Mouse (Mus musculus): Measurements from ENCODE around the gene Lgr5. TPM values are rescaled to one million over a fixed set of nuclear protein-coding genes. Genes with fewer than 3 reads are reported as not detected.
A peak's percentile ranks its signal among the peaks of the same experiment; 100 is the strongest.

Gene Lgr5
- total RNA-seq, 2 experiments from 2014 or later = 2.8 to 3.6 TPM

- DNase-seq (ENCODE audit: low spot score in 2 of 2) = no peak
- intact Hi-C loops (cut with DNase I) = no loop called here
These were observed 8.5 kb downstream of the Lgr5 start for GRCm38 (mm10) chr10:115579076-115579475.

GRCm38 (mm10) chr10:115571734-115572440 lies 15.7 kb downstream of the Lgr5 start:
- intact Hi-C loops (cut with DNase I) = no loop called here
- no peak for DNase-seq (ENCODE audit: low spot score in 2 of 2)

- intact Hi-C loops (cut with DNase I) = no loop called here
- DNase-seq (ENCODE audit: low spot score in 2 of 2) = no peak
These were observed 16.3 kb downstream of the Lgr5 start for GRCm38 (mm10) chr10:115571317-115571716.

- intact Hi-C loops (cut with DNase I) = no loop called here
- DNase-seq (ENCODE audit: low spot score in 2 of 2) = no peak
These were observed 17.0 kb downstream of the Lgr5 start for GRCm38 (mm10) chr10:115570577-115570976.

- intact Hi-C loops (cut with DNase I) = no loop called here
These were observed 17.7 kb downstream of the Lgr5 start, which contains the start of gene A930009A15Rik for GRCm38 (mm10) chr10:115569712-115570491. Gene A930009A15Rik, plus strand, starts transcription at chr10:115569986.

GRCm38 (mm10) chr10:115563961-115564360 lies 23.6 kb downstream of the Lgr5 start:
- intact Hi-C loops (cut with DNase I) = no loop called here
- no peak for DNase-seq (ENCODE audit: low spot score in 2 of 2)

More at GRCm38 (mm10) chr10:115569712-115570491, 17.7 kb downstream of the Lgr5 start, which contains the start of gene A930009A15Rik:
- DNase-seq (ENCODE audit: low spot score in 2 of 2) = no peak

GRCm38 (mm10) chr10:115562911-115563686 lies 24.5 kb downstream of the Lgr5 start:
- intact Hi-C loops (cut with DNase I) = no loop called here

GRCm38 (mm10) chr10:115561136-115561880 lies 26.3 kb downstream of the Lgr5 start:
- DNase-seq (ENCODE audit: low spot score in 2 of 2) = peak in 1 of 2 experiments; percentile 8

More at GRCm38 (mm10) chr10:115562911-115563686, 24.5 kb downstream of the Lgr5 start:
- no peak for DNase-seq (ENCODE audit: low spot score in 2 of 2)

GRCm38 (mm10) chr10:115556738-115557242 lies 30.8 kb downstream of the Lgr5 start:
- no peak for DNase-seq (ENCODE audit: low spot score in 2 of 2)
- intact Hi-C loops (cut with DNase I) = no loop called here

More at GRCm38 (mm10) chr10:115561136-115561880, 26.3 kb downstream of the Lgr5 start:
- intact Hi-C loops (cut with DNase I) = no loop called here

GRCm38 (mm10) chr10:115555191-115555765 lies 32.3 kb downstream of the Lgr5 start:
- intact Hi-C loops (cut with DNase I) = no loop called here
- no peak for DNase-seq (ENCODE audit: low spot score in 2 of 2)

- intact Hi-C loops (cut with DNase I) = no loop called here
- no peak for DNase-seq (ENCODE audit: low spot score in 2 of 2)
These were observed 34.0 kb downstream of the Lgr5 start for GRCm38 (mm10) chr10:115553352-115554113.

GRCm38 (mm10) chr10:115551069-115551468 lies 36.5 kb downstream of the Lgr5 start:
- DNase-seq (ENCODE audit: low spot score in 2 of 2) = no peak
- intact Hi-C loops (cut with DNase I) = no loop called here

- no peak for DNase-seq (ENCODE audit: low spot score in 2 of 2)
- intact Hi-C loops (cut with DNase I) = no loop called here
These were observed 37.3 kb downstream of the Lgr5 start for GRCm38 (mm10) chr10:115550253-115550652.

- DNase-seq (ENCODE audit: low spot score in 2 of 2) = no peak
- intact Hi-C loops (cut with DNase I) = no loop called here
These were observed 44.7 kb downstream of the Lgr5 start for GRCm38 (mm10) chr10:115542917-115543316.

GRCm38 (mm10) chr10:115530746-115531145 lies 56.8 kb downstream of the Lgr5 start:
- intact Hi-C loops (cut with DNase I) = no loop called here
- no peak for DNase-seq (ENCODE audit: low spot score in 2 of 2)

- DNase-seq (ENCODE audit: low spot score in 2 of 2) = no peak
- intact Hi-C loops (cut with DNase I) = no loop called here
These were observed 57.8 kb downstream of the Lgr5 start for GRCm38 (mm10) chr10:115529768-115530167.

- no peak for DNase-seq (ENCODE audit: low spot score in 2 of 2)
- intact Hi-C loops (cut with DNase I) = no loop called here
These were observed 58.7 kb downstream of the Lgr5 start for GRCm38 (mm10) chr10:115528892-115529291.

GRCm38 (mm10) chr10:115521081-115521451 lies 66.5 kb downstream of the Lgr5 start:
- no peak for DNase-seq (ENCODE audit: low spot score in 2 of 2)
- intact Hi-C loops (cut with DNase I) = no loop called here

All from left cerebral cortex, postnatal 14 days (tissue).